Mouse (Mus musculus) G1E (cell line): ENCODE measurements around the gene Eps8l3.

Experiments
- CTCF ChIP-seq: IDR thresholded peaks from 2 replicates; pipeline ENCODE4 v1.5.1; 2012; ENCODE audit warnings: low read depth, low read length, inconsistent platforms, mixed read lengths
- GATA1 ChIP-seq: IDR thresholded peaks from 2 replicates; pipeline ENCODE4 v1.6.1; 2012; ENCODE audit warnings: borderline replicate concordance, low read length, inconsistent platforms, mixed read lengths
- GATA2 ChIP-seq: IDR thresholded peaks from 2 replicates; pipeline ENCODE4 v1.6.1; 2012; ENCODE audit warnings: low read depth, low read length, inconsistent platforms, borderline replicate concordance
- TAL1 ChIP-seq: conservative IDR thresholded peaks from 2 replicates; pipeline ENCODE4 v1.6.1; 2012; ENCODE audit warnings: low read depth, low read length, inconsistent platforms, mixed read lengths

DNA sequence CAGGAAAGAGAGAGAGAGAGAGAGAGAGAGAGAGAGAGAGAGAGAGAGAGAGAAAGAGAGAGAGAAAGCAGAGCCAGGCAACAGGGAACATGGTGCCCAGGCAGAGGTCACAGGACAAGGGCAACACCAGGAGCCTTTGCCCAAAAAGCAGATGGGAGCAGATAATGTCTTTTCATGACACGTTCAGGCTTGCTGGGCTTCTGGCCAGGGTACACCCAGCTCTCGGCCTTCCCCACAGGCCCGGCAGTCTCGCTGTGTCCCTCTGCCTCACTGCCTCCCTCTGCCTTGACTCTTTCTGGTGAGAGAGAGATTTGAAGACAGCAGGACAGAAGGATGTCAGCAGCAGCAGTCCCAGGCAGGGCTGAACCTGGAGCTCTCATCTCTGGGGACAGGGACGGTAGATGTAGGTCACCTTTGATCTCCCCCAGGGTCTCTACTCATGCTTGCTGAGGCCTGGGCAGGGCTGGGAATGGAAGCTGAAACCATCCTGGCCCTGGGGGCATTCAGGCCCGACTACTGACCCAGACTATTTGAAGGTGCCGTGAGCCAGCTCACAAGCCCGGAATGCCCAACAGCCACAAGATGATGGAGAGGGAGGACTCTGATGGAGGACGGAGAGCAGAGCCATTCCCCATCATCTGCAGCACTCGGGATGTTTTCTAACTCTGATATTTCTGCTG, 45.0 kb upstream of the Eps8l3 start:
- no peak for TF ChIP-seq CTCF
- TF ChIP-seq GATA2, result no peak
- no peak for TF ChIP-seq GATA1
- TF ChIP-seq TAL1, result no peak
